Mouse (Mus musculus): ENCODE measurements at regions not wholly inside any gene's neighbourhood (a gene's known extent, or its start where the extent isn't known, plus 50 kb on each side); places are given as distances from the start of the nearest gene placed in this dataset.
A peak's percentile ranks its signal among the peaks of the same experiment; 100 is the strongest.

GRCm38 (mm10) chr11:25313879-25314278 lies 896.7 kb downstream of the 5730522E02Rik start:
- H3K27ac ChIP-seq (replicated peaks) = 0 out of 2 replicates have a peak overlapping the region, but pooled peaks have one; percentile 33
- no peaks in the 10 kb centered on the region for H3K9me3 ChIP-seq (replicated peaks)
- WGBS = 53% methylated on average over 8 of the region's 8 CpGs
- H3K4me3 ChIP-seq = no peak overlapping the region
- H3K27me3 ChIP-seq (ENCODE audit: low read depth, poor library complexity, severe bottlenecking) = no peaks in the 10 kb centered on the region
- H3K36me3 ChIP-seq = no peaks in the 10 kb centered on the region
- H3K4me1 ChIP-seq = peaks cover 17% of the 10 kb centered on the region
- no peak for DNase-seq (ENCODE audit: low spot score)

- WGBS = 41% methylated on average over 4 of the region's 4 CpGs
- H3K9me3 ChIP-seq (replicated peaks) = no peaks in the 10 kb centered on the region
- no peaks in the 10 kb centered on the region for H3K36me3 ChIP-seq
These were observed 897.3 kb downstream of the 5730522E02Rik start for GRCm38 (mm10) chr11:25313308-25313707.

GRCm38 (mm10) chr11:25310754-25311153 lies 899.8 kb downstream of the 5730522E02Rik start:
- peaks cover 17% of the 10 kb centered on the region for H3K4me1 ChIP-seq
- H3K27ac ChIP-seq (replicated peaks) = no peak overlapping the region
- H3K36me3 ChIP-seq = no peaks in the 10 kb centered on the region
- H3K27me3 ChIP-seq (ENCODE audit: low read depth, poor library complexity, severe bottlenecking) = no peaks in the 10 kb centered on the region
- WGBS = 86% methylated on average over 3 of the region's 3 CpGs
- H3K4me3 ChIP-seq = no peak overlapping the region
- no peaks in the 10 kb centered on the region for H3K9me3 ChIP-seq (replicated peaks)
- no peak for DNase-seq (ENCODE audit: low spot score)

More at GRCm38 (mm10) chr11:25313308-25313707, 897.3 kb downstream of the 5730522E02Rik start:
- peaks cover 17% of the 10 kb centered on the region for H3K4me1 ChIP-seq
- DNase-seq (ENCODE audit: low spot score) = no peak
- H3K27ac ChIP-seq (replicated peaks) = no peak overlapping the region
- H3K27me3 ChIP-seq (ENCODE audit: low read depth, poor library complexity, severe bottlenecking) = no peaks in the 10 kb centered on the region
- no peak overlapping the region for H3K4me3 ChIP-seq

- 29% methylated on average over 9 of the region's 9 CpGs for WGBS
- H3K27me3 ChIP-seq (ENCODE audit: low read depth, poor library complexity, severe bottlenecking) = no peaks in the 10 kb centered on the region
- no peaks in the 10 kb centered on the region for H3K36me3 ChIP-seq
- H3K4me1 ChIP-seq = no peaks in the 10 kb centered on the region
- H3K4me3 ChIP-seq = no peak overlapping the region
- no peaks in the 10 kb centered on the region for H3K9me3 ChIP-seq (replicated peaks)
- DNase-seq (ENCODE audit: low spot score) = peak; percentile 64
- H3K27ac ChIP-seq (replicated peaks) = no peak overlapping the region
These were observed 909.4 kb downstream of the 5730522E02Rik start for GRCm38 (mm10) chr11:25301130-25301529.

- 87% methylated on average over 13 of the region's 13 CpGs for WGBS
These were observed 922.2 kb downstream of the 5730522E02Rik start for GRCm38 (mm10) chr11:25288346-25288745.

GRCm38 (mm10) chr11:25287458-25288247 lies 922.9 kb downstream of the 5730522E02Rik start:
- no peak for DNase-seq (ENCODE audit: low spot score)
- Histone ChIP-seq H3K36me3 (no peaks in the 10 kb centered on the region), H3K4me1 (no peaks in the 10 kb centered on the region), H3K4me3 (no peak overlapping the region), H3K27ac (replicated peaks) (no peak overlapping the region), H3K27me3 (ENCODE audit: low read depth, poor library complexity, severe bottlenecking) (no peaks in the 10 kb centered on the region), H3K9me3 (replicated peaks) (no peaks in the 10 kb centered on the region)
- 91% methylated on average over 13 of the region's 13 CpGs for WGBS

More at GRCm38 (mm10) chr11:25288346-25288745, 922.2 kb downstream of the 5730522E02Rik start:
- no peaks in the 10 kb centered on the region for H3K27me3 ChIP-seq (ENCODE audit: low read depth, poor library complexity, severe bottlenecking)
- DNase-seq (ENCODE audit: low spot score) = no peak
- no peaks in the 10 kb centered on the region for H3K9me3 ChIP-seq (replicated peaks)
- no peaks in the 10 kb centered on the region for H3K4me1 ChIP-seq
- H3K36me3 ChIP-seq = no peaks in the 10 kb centered on the region
- H3K27ac ChIP-seq (replicated peaks) = no peak overlapping the region
- no peak overlapping the region for H3K4me3 ChIP-seq

GRCm38 (mm10) chr11:25269936-25270540 lies 940.5 kb downstream of the 5730522E02Rik start:
- Histone ChIP-seq H3K27ac (replicated peaks) (peak overlapping the region; percentile 69; the same call in 1 of the 2 replicates), H3K4me3 (no peak overlapping the region), H3K4me1 (peaks cover 9% of the 10 kb centered on the region), H3K9me3 (replicated peaks) (no peaks in the 10 kb centered on the region; the same call in 1 of the 2 replicates), H3K36me3 (no peaks in the 10 kb centered on the region), H3K27me3 (ENCODE audit: low read depth, poor library complexity, severe bottlenecking) (no peaks in the 10 kb centered on the region)
- DNase-seq (ENCODE audit: low spot score) = peak; percentile 14
- 10% methylated on average over 7 of the region's 7 CpGs for WGBS

- 34% methylated on average over 4 of the region's 4 CpGs for WGBS
These were observed 947.7 kb downstream of the 5730522E02Rik start for GRCm38 (mm10) chr11:25262906-25263305.

GRCm38 (mm10) chr11:25259691-25260090 lies 950.9 kb downstream of the 5730522E02Rik start:
- no peaks in the 10 kb centered on the region for H3K27me3 ChIP-seq (ENCODE audit: low read depth, poor library complexity, severe bottlenecking)
- no peaks in the 10 kb centered on the region for H3K4me1 ChIP-seq
- H3K36me3 ChIP-seq = no peaks in the 10 kb centered on the region
- H3K27ac ChIP-seq (replicated peaks) = no peak overlapping the region
- WGBS = 80% methylated on average over 1 of the region's 1 CpGs
- DNase-seq (ENCODE audit: low spot score) = no peak
- no peaks in the 10 kb centered on the region for H3K9me3 ChIP-seq (replicated peaks)
- no peak overlapping the region for H3K4me3 ChIP-seq

More at GRCm38 (mm10) chr11:25262906-25263305, 947.7 kb downstream of the 5730522E02Rik start:
- no peaks in the 10 kb centered on the region for H3K36me3 ChIP-seq
- DNase-seq (ENCODE audit: low spot score) = no peak
- no peak overlapping the region for H3K4me3 ChIP-seq
- H3K27me3 ChIP-seq (ENCODE audit: low read depth, poor library complexity, severe bottlenecking) = no peaks in the 10 kb centered on the region
- no peak overlapping the region for H3K27ac ChIP-seq (replicated peaks)
- H3K9me3 ChIP-seq (replicated peaks) = no peaks in the 10 kb centered on the region; the same call in 1 of the 2 replicates
- H3K4me1 ChIP-seq = no peaks in the 10 kb centered on the region

GRCm38 (mm10) chr11:25233360-25233890 lies 977.1 kb downstream of the 5730522E02Rik start:
- DNase-seq (ENCODE audit: low spot score) = no peak
- Histone ChIP-seq H3K4me1 (no peaks in the 10 kb centered on the region), H3K27me3 (ENCODE audit: low read depth, poor library complexity, severe bottlenecking) (no peaks in the 10 kb centered on the region), H3K9me3 (replicated peaks) (no peaks in the 10 kb centered on the region), H3K4me3 (no peak overlapping the region), H3K36me3 (no peaks in the 10 kb centered on the region), H3K27ac (replicated peaks) (no peak overlapping the region)
- WGBS = 82% methylated on average over 4 of the region's 4 CpGs

Data from midbrain, embryonic 10.5 days (tissue).